Mouse (Mus musculus): ENCODE results near the gene Hivep1.

GRCm38 (mm10) chr13:42170802-42171201, 119.0 kb downstream of the Hivep1 start:
- TF ChIP-seq POLR2A (IDR thresholded peaks at IDR 0.05; ENCODE audit: borderline replicate concordance, insufficient read depth, low read length): no peak
- no peak for TF ChIP-seq CTCF (IDR thresholded peaks at IDR 0.05; ENCODE audit: borderline replicate concordance, insufficient read depth, low read depth, low read length)

All from cerebellum, adult 2 months (tissue).